Mouse (Mus musculus) intestine, embryonic 14.5 days (tissue): ENCODE measurements at regions not wholly inside any gene's neighbourhood (a gene's known extent, or its start where the extent isn't known, plus 50 kb on each side); places are given as distances from the start of the nearest gene placed in this dataset.

Experiments
- ATAC-seq: fragments of 200-750 bp; cut with Nextera tagmentation; replicated peaks from 2 replicates; pipeline ENCODE4 v1.8.0; 2017; ENCODE audit warnings: low read depth, moderate number of reproducible peaks, moderate TSS enrichment, moderate library complexity; ENCODE audit not compliant: low FRiP score, low TSS enrichment
- DNase-seq: peaks from one replicate; pipeline ENCODE4 v3.0.0-alpha.2; 2018; ENCODE audit warnings: low spot score
- H3K27ac ChIP-seq: fragments of 300-500 bp; sonication (generic); 2 replicates; pipeline ENCODE4 v1.5.1; 2014; ENCODE audit warnings: low read depth, mild to moderate bottlenecking, control low read depth
- H3K27me3 ChIP-seq: fragments of 300-500 bp; sonication (generic); replicated peaks from 2 replicates; pipeline ENCODE4 v1.6.1; 2014; ENCODE audit warnings: low read length, control low read depth; ENCODE audit not compliant: control insufficient read depth, insufficient read depth
- H3K36me3 ChIP-seq: fragments of 300-500 bp; sonication (generic); 2 replicates; pipeline ENCODE4 v1.6.1; 2014; ENCODE audit warnings: low read length, control low read depth; ENCODE audit not compliant: control insufficient read depth, insufficient read depth
- H3K4me1 ChIP-seq: fragments of 300-500 bp; sonication (generic); replicated peaks from 2 replicates; pipeline ENCODE4 v1.6.1; 2014; ENCODE audit warnings: low read length, control low read depth, mixed read lengths; ENCODE audit not compliant: control insufficient read depth, insufficient read depth
- H3K4me2 ChIP-seq: fragments of 300-500 bp; sonication (generic); 2 replicates; pipeline ENCODE4 v1.6.1; 2014; ENCODE audit warnings: low read length
- H3K4me3 ChIP-seq: fragments of 300-500 bp; sonication (generic); 2 replicates; pipeline ENCODE4 v1.5.1; 2014; ENCODE audit warnings: low read depth, low read length, control low read depth, mixed read lengths
- H3K9ac ChIP-seq: fragments of 300-500 bp; sonication (generic); 2 replicates; pipeline ENCODE4 v1.6.1; 2014; ENCODE audit warnings: mild to moderate bottlenecking, low read length
- H3K9me3 ChIP-seq: fragments of 300-500 bp; sonication (generic); 2 replicates; pipeline ENCODE4 v1.6.1; 2016; ENCODE audit warnings: low read length, control low read depth; ENCODE audit not compliant: control insufficient read depth
- WGBS: fragments of 180-500 bp; shearing (Covaris S2); extraction: QIAGEN DNeasy Blood & Tissue Kit; methylation state at CpG from one replicate; pipeline ENCODE4 v1.1.7; 2014; 5-methylcytosine and 5-hydroxymethylcytosine counted together

DNA sequence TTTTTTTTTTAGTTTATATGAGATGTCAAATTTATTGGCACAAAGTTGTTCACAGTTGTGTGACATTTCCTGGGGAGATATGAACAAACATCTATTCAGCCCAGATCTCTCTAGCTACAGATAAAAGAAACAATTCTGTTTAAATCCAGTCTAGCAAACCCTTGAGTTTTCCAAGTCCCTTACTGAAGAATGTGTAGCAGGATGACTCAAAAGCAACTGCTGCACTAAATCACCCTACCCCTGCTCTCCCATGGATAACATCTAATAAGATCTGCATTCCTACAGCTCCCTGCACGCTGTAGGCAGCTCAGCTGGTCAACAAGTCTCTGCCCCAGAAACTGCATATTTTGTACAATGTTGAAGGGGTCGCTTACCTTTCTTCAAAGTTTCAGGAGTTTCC lies 1242.6 kb upstream of the Lrrc6 start:
- Histone ChIP-seq H3K27ac (no peak overlapping the region), H3K4me1 (no peaks in the 10 kb centered on the region), H3K4me2 (no peak overlapping the region), H3K9ac (no peak overlapping the region), H3K9me3 (no peaks in the 10 kb centered on the region), H3K36me3 (no peaks in the 10 kb centered on the region), H3K4me3 (no peak overlapping the region), H3K27me3 (no peaks in the 10 kb centered on the region)
- ATAC-seq (no peak), DNase-seq (no peak)
- 38% methylated on average over 2 of the region's 2 CpGs for WGBS

- Histone ChIP-seq H3K4me3 (no peak overlapping the region), H3K9ac (no peak overlapping the region), H3K36me3 (no peaks in the 10 kb centered on the region), H3K27me3 (no peaks in the 10 kb centered on the region), H3K4me2 (no peak overlapping the region), H3K9me3 (no peaks in the 10 kb centered on the region), H3K4me1 (no peaks in the 10 kb centered on the region), H3K27ac (no peak overlapping the region)
- ATAC-seq (no peak), DNase-seq (no peak)
- WGBS, result 73% methylated on average over 1 of the region's 1 CpGs
Observed at GRCm38 (mm10) chr15:67732988-67733387, 1232.3 kb upstream of the Lrrc6 start.

- H3K4me3 ChIP-seq, result no peak overlapping the region
- no peak overlapping the region for H3K27ac ChIP-seq
- no peaks in the 10 kb centered on the region for H3K36me3 ChIP-seq
- no peaks in the 10 kb centered on the region for H3K4me1 ChIP-seq
- no peaks in the 10 kb centered on the region for H3K9me3 ChIP-seq
- ATAC-seq (no peak), DNase-seq (no peak)
- H3K27me3 ChIP-seq, result no peaks in the 10 kb centered on the region
- no peak overlapping the region for H3K4me2 ChIP-seq
- no peak overlapping the region for H3K9ac ChIP-seq
- WGBS, result 65% methylated on average over 8 of the region's 8 CpGs
Observed at GRCm38 (mm10) chr15:67729492-67729891, 1228.8 kb upstream of the Lrrc6 start.

DNA sequence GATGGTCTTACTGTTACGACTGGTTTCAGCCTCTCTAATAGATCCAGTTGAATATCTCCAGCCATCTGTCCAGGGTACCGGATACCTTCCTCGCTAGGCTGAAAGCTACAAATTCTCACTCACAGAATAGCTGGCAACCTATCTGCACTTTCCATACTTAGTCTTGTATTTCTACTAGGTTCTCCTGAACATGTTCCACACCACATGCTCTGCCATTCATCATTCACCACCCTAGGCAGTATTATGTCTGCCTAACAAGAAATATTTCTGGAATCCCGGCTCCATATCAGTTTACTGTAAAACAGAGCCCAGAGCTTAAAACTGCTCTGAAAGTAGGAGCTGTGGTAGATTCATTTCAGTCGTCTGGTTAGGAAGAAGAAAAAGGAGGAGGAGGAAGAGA lies 1224.5 kb upstream of the Lrrc6 start:
- DNase-seq (no peak), ATAC-seq (no peak)
- Histone ChIP-seq H3K4me2 (no peak overlapping the region), H3K27me3 (no peaks in the 10 kb centered on the region), H3K4me1 (no peaks in the 10 kb centered on the region), H3K4me3 (no peak overlapping the region), H3K36me3 (no peaks in the 10 kb centered on the region), H3K27ac (no peak overlapping the region), H3K9ac (no peak overlapping the region), H3K9me3 (no peaks in the 10 kb centered on the region)
- WGBS, result 57% methylated on average over 5 of the region's 5 CpGs

- no peak overlapping the region for H3K27ac ChIP-seq
- no peaks in the 10 kb centered on the region for H3K4me1 ChIP-seq
- H3K4me2 ChIP-seq, result no peak overlapping the region
- ATAC-seq (no peak), DNase-seq (no peak)
- no peaks in the 10 kb centered on the region for H3K9me3 ChIP-seq
- H3K36me3 ChIP-seq, result no peaks in the 10 kb centered on the region
- H3K4me3 ChIP-seq, result no peak overlapping the region
- WGBS, result 69% methylated on average over 3 of the region's 3 CpGs
- no peak overlapping the region for H3K9ac ChIP-seq
- no peaks in the 10 kb centered on the region for H3K27me3 ChIP-seq
Observed at GRCm38 (mm10) chr15:67714203-67714602, 1213.5 kb upstream of the Lrrc6 start.

DNA sequence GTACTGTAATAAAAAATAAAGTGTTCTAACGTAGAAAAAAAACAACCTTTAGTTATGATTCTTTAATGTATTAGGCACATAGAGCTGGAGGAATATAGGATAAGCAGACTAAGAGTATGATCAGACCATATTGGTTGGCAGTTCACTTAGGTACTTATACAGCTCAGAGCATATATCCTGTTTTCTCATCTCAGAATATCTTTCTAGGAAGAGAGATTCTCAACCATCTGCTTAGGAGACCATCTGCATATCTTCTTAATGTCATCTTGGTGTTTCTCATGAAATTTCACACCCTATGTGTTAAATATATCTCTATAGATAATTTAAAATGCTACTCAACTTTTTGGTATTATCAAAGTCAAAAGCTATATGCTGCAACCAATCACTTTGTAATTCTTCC lies 1185.4 kb upstream of the Lrrc6 start:
- Histone ChIP-seq H3K9ac (no peak overlapping the region), H3K36me3 (no peaks in the 10 kb centered on the region), H3K27ac (no peak overlapping the region), H3K9me3 (no peaks in the 10 kb centered on the region), H3K27me3 (no peaks in the 10 kb centered on the region), H3K4me3 (no peak overlapping the region), H3K4me2 (no peak overlapping the region), H3K4me1 (no peaks in the 10 kb centered on the region)
- no peak for DNase-seq
- 67% methylated on average over 1 of the region's 1 CpGs for WGBS
- ATAC-seq, result no peak

DNA sequence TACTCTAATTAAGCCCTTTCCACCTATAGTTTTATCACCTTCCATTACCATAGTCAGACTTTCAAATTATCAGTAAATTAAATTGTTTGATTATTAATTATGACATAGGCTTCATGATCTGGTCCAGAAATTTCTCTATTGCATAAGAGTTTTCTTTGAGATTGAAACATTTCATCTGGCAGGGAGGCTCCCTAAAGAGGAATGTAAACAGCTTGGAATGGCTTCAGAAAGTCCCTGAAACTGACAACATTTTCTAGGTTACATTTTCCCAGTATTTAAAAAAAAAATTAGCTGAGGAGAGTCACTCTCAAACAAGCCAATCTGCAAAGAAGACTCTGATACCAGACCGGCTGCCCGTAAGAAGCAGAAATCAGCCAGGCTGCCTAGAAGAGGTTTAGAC lies 1172.6 kb upstream of the Lrrc6 start:
- DNase-seq (no peak), ATAC-seq (no peak)
- Histone ChIP-seq H3K4me3 (no peak overlapping the region), H3K36me3 (no peaks in the 10 kb centered on the region), H3K27ac (no peak overlapping the region), H3K27me3 (no peaks in the 10 kb centered on the region), H3K4me2 (no peak overlapping the region), H3K9ac (no peak overlapping the region), H3K4me1 (no peaks in the 10 kb centered on the region), H3K9me3 (no peaks in the 10 kb centered on the region)
- WGBS, result 95% methylated on average over 2 of the region's 2 CpGs

GRCm38 (mm10) chr15:67636155-67636554 lies 1135.4 kb upstream of the Lrrc6 start:
- H3K9ac ChIP-seq, result no peak overlapping the region
- ATAC-seq (no peak), DNase-seq (no peak)
- no peaks in the 10 kb centered on the region for H3K36me3 ChIP-seq
- 56% methylated on average over 1 of the region's 1 CpGs for WGBS
- no peak overlapping the region for H3K4me2 ChIP-seq
- H3K27me3 ChIP-seq, result no peaks in the 10 kb centered on the region
- H3K4me1 ChIP-seq, result no peaks in the 10 kb centered on the region
- H3K9me3 ChIP-seq, result no peaks in the 10 kb centered on the region
- no peak overlapping the region for H3K4me3 ChIP-seq
- H3K27ac ChIP-seq, result no peak overlapping the region

DNA sequence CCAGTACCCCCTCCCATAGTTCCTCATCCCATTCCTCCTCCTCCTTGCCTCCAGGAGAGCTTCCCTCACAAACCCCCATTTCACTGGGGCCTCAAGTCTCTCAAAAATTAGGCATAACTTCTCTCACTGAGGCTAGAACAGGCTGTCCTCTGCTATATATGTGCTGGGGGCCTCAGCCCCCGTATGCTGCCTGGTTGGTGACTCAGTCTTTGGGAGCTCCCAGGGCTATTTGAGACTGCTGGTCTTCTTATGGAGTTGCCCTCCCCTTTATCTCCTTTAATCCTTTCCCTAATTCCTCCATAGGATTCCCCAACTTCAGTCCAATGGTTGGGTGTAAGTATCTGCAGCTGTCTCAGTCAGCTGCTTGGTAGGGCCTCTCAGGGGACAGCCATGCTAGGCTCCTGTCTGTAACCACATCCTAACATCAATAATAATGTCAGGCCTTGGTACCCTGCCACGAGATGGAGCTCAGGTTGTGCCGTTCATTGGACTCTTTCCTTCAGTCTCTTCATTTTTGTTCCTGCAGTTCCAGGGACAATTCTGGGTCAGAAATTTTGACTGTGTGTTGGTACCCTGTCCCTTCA lies 1126.1 kb upstream of the Lrrc6 start:
- no peaks in the 10 kb centered on the region for H3K4me1 ChIP-seq
- WGBS, result 85% methylated on average over 3 of the region's 3 CpGs
- H3K27me3 ChIP-seq, result no peaks in the 10 kb centered on the region
- H3K9ac ChIP-seq, result no peak overlapping the region
- peaks cover 3% of the 10 kb centered on the region; the same call in 1 of the 2 replicates for H3K9me3 ChIP-seq
- H3K4me3 ChIP-seq, result no peak overlapping the region
- DNase-seq, result no peak
- no peak overlapping the region for H3K4me2 ChIP-seq
- no peaks in the 10 kb centered on the region for H3K36me3 ChIP-seq
- no peak overlapping the region for H3K27ac ChIP-seq
- no peak for ATAC-seq
